Mouse (Mus musculus): ENCODE measurements around the gene Sfmbt2.

GRCm38 (mm10) chr2:10558816-10559215, 188.5 kb downstream of the Sfmbt2 start:
- TF ChIP-seq CTCF (IDR thresholded peaks at IDR 0.05; ENCODE audit: low read depth, low read length) = no peak
- TF ChIP-seq POLR2AphosphoS5 (IDR thresholded peaks at IDR 0.05; ENCODE audit: insufficient replicate concordance, low read depth, low read length) = no peak
- no peak for TF ChIP-seq GATA1 (IDR thresholded peaks at IDR 0.05; ENCODE audit: borderline replicate concordance, low read length)

Measured in G1E (cell line).